Mouse (Mus musculus) fibroblast of lung, adult 2 months (primary cell): Measurements from ENCODE around the gene Zfp462.

Experiments used
- DNase-seq: peaks from one replicate; pipeline ENCODE4 v3.0.0-alpha.2; 2011; ENCODE audit warnings: low read depth

Zfp462 gene

GRCm38 (mm10) chr4:54996064-54996463 is 51.2 kb downstream of the Zfp462 start:
- DNase-seq: no peak

DNA sequence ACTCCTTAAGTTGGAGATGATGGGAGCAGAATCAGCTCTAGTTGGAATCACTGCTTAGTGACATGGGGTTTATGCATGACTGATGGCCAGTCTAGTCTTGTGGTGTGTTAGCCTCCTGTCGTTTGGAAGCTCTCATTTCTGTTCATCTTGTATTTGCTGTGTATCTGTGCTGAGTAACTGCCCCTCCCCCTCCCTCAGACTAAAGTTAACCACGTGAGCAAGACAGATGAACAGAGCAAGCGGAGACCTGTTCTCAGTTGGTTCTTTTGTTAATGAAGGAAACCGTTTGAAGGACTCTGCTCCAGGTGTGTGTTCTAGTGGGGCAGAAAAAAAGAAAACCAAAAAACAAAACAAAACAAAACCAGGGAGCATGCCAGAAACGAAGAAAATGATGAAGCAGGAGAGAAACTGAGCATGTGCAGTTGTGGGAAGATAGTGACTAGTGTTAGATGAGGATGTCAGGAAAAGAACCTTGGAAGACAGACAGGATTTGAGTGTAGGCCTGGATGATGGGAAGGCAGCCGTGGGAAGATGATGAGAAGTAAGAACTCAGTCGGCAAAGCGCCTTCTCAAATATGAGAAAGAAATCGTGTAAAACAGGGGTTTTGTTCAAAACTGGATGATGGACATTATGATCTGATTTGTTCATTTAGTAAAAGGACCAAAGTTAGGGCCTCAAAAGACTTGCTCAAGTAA is 53.4 kb downstream of the Zfp462 start:
- no peak for DNase-seq

- no peak for DNase-seq
Observed at GRCm38 (mm10) chr4:54999556-54999955, 54.7 kb downstream of the Zfp462 start.

- no peak for DNase-seq
Observed at GRCm38 (mm10) chr4:55001386-55001785, 56.5 kb downstream of the Zfp462 start.

DNA sequence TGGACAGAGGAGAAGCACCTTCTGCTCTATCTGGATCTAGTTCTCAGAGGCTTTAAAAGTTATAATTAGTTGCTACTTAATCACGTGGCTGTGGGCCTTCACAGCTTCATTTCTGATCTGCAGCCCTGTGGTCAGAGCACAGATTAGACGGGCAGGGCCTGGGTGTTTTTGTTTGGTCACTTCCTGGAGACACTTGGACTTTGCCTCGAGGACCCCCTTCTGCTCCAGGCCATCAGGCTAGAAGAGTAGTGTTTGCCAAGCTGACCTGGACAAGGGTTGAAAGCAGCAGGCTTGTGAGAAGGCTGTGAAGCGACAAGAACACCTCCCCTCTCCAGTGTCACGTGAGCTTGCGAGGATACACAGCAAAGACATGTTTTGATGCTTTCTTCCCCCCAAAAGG is 58.3 kb downstream of the Zfp462 start:
- no peak for DNase-seq

- DNase-seq: peak; percentile 36
Observed at GRCm38 (mm10) chr4:55005066-55005465, 60.2 kb downstream of the Zfp462 start.

GRCm38 (mm10) chr4:55005521-55005969 is 60.7 kb downstream of the Zfp462 start:
- DNase-seq: peak; percentile 32

GRCm38 (mm10) chr4:55006024-55006423 is 61.2 kb downstream of the Zfp462 start:
- DNase-seq: no peak

- no peak for DNase-seq
Observed at GRCm38 (mm10) chr4:55008616-55009015, 63.8 kb downstream of the Zfp462 start.

DNA sequence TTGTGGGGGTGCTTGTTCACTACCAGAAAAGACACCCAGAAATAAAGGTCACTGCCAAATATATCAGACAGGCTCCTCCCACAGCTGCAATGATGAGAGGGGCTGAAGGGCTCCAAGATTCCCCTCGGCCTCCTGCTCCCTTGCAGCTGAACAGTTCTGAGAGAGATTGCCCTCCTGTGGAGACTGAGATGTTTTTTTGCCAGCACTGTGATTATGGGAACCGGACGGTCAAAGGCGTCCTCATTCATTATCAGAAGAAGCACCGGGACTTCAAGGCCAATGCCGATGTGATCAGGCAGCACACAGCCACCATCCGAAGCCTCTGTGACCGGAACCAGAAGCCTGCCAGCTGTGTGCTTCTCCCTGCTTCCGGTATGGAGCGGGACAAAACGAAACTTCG is 66.5 kb downstream of the Zfp462 start:
- no peak for DNase-seq

DNA sequence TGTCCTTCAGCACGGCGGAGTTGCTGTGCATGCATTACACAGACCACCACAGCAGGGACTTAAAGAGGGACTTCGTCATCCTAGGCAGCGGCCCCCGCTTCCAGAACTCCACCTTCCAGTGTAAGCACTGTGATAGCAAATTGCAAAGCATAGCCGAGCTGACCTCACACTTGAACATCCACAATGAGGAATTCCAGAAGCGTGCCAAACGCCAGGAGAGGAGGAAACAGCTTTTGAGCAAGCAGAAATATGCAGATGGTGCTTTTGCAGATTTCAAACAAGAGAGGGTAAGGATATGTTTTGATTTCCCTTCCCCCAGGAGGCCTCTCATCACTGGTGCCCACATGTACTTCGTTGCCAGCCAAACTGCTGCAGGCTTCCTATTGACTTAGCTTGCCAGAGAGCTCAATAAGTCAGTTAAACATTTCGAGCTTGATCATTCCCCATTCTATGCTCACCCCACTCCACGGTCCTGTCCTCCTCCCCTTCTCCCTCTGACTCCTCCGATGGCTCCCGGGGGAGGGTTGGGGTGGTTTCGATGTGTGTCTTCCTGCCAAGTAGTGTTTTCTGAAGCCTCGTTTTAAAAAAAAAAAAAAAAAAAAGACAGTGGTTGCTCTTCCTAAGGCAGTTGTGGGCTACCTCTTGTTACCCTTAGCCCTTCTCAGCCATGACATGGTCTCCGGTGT is 68.9 kb downstream of the Zfp462 start:
- peak; percentile 40 for DNase-seq

DNA sequence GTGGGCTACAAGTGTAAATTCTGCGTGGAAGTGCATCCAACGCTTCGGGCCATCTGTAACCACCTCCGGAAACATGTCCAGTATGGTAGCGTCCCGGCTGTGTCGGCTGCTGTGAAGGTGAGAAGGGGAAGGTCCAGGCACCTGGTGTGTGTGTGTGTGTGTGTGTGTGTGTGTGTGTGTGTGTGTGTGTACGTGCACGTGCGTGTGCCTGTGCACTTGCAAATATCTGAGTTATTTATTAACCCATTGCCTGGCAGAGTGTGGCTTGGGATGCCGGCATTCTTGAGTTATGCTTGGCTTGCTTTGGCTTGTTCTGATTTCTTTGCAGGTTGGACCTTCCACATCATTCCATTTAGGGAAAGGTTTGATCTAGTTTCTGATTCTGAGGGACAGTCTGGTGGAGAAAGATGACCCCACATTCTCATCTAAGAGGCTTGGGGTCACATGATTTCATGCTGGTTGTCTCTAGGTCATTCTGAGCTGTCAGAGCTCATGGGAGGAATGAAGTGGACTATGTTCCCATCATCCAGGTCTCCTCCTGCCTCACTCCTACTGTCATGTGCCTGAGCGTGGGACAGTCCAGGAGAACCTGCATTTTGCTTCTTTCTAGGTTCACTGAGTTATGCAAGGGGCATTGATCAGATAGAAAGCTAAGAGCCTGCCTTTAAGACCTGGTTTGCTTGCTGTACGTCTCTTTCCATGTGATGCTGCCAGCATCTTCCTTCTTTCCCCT is 70.0 kb downstream of the Zfp462 start:
- DNase-seq: no peak

DNA sequence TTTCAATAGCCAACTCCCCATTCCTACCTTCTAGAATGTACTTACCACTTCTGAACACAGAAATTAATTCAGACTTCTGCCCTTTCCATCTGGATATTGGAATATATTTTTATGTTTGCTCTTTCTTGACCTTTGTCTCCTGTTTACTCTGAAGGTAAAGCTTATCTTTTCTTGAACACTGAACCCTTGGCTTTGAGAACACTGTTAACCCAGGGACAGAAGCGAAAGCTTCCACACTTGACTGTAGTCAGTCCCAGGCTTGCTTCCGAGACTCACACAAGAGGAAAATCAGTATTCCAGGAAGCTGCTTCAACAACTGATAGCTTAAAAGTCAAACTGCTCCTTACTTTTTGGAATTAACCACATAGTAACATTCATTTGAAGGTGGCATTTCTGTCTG is 70.7 kb downstream of the Zfp462 start:
- no peak for DNase-seq

DNA sequence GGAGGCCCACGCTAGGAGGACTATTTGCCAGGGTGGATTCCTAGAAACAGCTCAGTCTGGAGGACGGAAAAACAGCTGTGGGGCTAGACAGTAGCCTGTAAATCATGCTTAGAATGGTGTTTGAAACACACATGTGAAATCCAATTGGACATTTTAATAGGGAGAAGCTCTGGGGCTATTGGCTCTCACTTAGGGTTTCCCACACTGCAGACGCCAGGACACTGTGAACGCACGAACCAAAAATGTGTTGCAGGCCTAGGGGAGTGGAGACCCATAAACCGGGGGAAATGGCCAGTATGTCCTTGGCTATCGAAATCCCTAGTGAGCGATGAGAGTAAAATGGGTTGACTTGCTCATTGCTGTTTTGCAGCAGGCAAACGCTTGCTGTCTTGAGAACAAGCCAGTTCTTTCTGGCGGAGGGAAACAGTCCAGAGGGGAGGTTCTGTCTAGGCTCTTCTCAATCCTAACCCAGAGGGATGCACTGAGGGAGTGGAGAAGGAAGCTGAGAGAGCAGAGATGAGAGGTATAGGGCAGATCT is 81.3 kb downstream of the Zfp462 start:
- no peak for DNase-seq

DNA sequence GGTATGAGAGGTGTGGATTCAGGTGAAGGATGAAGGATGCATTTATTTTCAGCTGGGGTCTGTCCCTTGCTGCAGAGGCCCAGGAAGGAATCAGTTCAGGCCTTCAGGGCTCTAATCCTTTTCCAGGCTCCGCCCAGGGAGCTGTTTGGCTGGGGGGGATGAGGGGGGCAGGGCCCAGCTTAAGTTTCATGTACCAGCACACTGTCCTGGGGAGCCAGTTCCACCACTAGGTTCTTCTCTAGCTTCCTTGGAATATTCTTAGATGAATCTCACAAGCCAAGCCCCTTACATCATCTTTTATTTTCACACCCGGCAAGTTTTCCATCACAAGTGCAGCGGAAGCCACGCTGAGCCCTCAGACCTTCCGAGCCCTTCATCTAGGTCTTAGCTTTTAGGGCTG is 85.6 kb downstream of the Zfp462 start:
- DNase-seq: no peak

DNA sequence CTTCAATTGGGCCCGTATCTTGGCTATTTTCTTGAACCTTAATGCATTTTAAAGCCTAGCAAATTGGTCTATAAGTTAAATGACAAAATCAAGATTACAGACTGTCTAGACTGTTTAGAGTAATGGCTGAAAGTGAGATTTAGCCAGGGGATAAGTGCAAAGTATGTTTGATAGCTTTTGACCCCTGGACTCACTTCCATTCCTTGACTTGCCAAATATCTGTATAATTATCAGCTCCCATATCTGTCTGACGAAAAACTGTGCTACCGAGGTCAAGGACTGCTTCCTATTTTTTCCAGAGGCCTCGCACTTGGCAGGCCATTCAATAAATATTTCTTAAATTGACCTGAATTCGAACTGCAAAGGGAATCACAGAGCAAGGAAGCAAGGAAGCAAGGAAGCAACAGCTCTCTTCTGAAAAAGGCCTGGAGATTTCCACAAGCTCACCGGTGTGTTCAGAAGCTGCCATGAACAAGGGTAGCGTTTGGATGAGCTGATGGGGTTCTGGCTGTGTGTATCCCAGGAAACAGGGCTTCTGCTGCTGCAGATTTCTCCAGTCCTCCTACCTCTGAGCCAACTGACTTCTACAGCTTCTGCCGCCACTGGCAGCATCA is 87.6 kb downstream of the Zfp462 start:
- no peak for DNase-seq

- DNase-seq: no peak
Observed at GRCm38 (mm10) chr4:55033452-55033851, 88.6 kb downstream of the Zfp462 start.

- DNase-seq: no peak
Observed at GRCm38 (mm10) chr4:55038139-55038538, 93.3 kb downstream of the Zfp462 start.

GRCm38 (mm10) chr4:55040258-55040964 is 95.6 kb downstream of the Zfp462 start:
- no peak for DNase-seq

DNA sequence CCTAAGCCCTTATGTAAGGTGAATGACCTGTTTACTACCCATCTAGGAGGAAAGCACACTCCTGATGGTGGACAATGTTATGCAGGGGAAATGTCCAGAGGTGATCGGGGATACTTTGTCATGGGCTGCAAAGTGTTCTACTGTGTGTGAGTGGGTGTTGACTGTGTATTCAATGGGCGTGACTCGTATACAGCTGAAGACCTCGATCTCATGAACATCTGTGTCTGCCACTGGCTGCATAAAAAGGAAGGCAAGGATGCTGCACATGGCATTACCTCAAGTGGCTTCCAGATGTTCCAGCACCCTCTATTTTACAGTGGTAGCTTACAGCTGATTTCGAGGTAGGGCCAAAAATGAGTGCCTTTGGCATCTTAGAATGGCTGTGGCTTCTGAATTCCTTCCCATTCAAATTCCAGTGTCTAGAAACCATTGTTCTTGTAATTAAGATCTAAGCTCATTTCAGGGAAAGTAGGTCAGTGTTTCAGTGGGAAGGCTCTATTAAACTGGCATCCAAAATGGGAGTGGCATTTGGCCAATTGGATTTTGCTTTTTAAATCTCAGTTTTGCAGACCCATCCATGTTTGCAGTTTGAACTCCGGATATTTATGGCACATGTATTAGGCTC is 96.4 kb downstream of the Zfp462 start:
- no peak for DNase-seq

DNA sequence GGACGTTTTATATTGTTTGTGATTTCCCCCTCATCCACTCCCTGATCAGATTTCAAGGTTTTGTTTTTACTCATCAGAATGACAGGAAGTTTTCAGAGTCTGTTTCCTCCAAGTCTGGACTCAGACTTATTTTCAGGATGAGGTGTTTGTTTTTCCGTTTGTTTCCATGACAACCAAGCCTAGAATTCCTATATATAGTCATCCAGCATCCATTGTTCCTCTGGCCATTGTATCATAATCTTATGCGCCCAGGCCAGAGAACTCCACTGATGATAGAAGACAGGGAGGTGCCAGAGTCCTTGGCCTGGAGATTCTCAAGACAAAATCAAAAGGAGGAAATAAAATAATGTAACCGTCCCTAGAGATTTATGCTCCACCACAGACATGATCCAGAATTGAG is 97.7 kb downstream of the Zfp462 start:
- DNase-seq: no peak
